12 mouse cellular contexts compared by ENCODE assay signal in the genomic region with DNA sequence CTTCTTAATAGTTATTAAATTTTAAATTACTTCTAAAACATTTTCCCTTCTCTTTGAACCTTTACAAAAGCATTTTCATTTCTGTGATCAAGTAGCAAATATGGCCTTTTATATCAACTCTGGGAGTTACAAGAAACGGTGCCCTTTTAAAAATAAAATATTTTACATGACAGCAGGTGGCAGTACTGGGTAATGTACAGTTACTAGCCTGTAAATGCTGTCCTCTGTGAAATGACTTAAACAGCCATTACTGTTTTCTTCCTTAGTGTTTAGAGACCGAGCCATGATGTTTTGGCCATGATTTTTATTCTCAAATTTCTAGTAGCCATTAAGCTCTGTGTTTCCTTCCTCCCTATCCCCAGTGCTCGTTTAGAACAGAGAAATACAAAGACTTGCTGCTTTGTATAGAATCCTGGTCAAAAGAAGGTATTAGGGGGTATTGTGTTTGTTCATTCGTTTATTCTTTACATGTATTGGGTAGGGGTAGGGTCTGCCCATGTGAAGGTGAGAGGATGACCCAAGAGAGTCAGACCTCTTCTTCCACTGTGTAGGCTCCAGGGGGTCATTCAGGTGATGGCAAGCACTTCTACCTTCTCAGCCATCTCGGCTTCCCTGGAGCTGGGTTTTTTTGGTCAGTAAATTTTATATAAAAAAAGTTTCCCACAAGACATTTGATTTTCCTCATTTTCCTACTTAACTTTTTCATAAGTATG. TPM values are rescaled to one million over a fixed set of nuclear protein-coding genes. Genes with fewer than 3 reads are reported as not detected.
DNase-seq lines count a peak whose midpoint lies in the region; ATAC-seq and TF ChIP-seq lines count a peak whose summit lies in the region.
"Had no signal": no experiment of that assay in that cellular context is flagged by ENCODE, and none has a peak within 500 bp of the region (broad histone marks: within the 10 kb centered on the region; RNA-seq: fewer than 3 reads in every experiment).

No protein-coding gene starts in this region.

- no peaks in the 10 kb centered on the region for H3K27me3 ChIP-seq in forebrain, embryonic 13.5 days
- no peaks in the 10 kb centered on the region for H3K27me3 ChIP-seq in forebrain, embryonic 16.5 days (replicated peaks; ENCODE audit: control insufficient read depth, insufficient read depth, low read length)
- H3K27me3 ChIP-seq in limb, embryonic 14.5 days (ENCODE audit: control insufficient read depth, insufficient read depth, low read length): no peaks in the 10 kb centered on the region
- H3K27me3 ChIP-seq in limb, embryonic 10.5 days (ENCODE audit: low read depth, poor library complexity, severe bottlenecking): no peaks in the 10 kb centered on the region
- H3K27me3 ChIP-seq: hindbrain, embryonic 15.5 days; limb, embryonic 12.5 days had no signal

- no peak overlapping the region for H3K4me3 ChIP-seq in forebrain, embryonic 13.5 days
- H3K4me3 ChIP-seq in forebrain, embryonic 16.5 days (replicated peaks; ENCODE audit: low read length): no peak overlapping the region
- H3K4me3 ChIP-seq in limb, embryonic 14.5 days (replicated peaks; ENCODE audit: low read length): no peak overlapping the region
- H3K4me3 ChIP-seq in limb, embryonic 10.5 days: no peak overlapping the region
- H3K4me3 ChIP-seq: hindbrain, embryonic 15.5 days; limb, embryonic 12.5 days had no signal

- H3K4me2 ChIP-seq in forebrain, embryonic 13.5 days: no peak overlapping the region
- H3K4me2 ChIP-seq in forebrain, embryonic 16.5 days (ENCODE audit: low read length): no peak overlapping the region
- no peak overlapping the region for H3K4me2 ChIP-seq in limb, embryonic 14.5 days (replicated peaks; ENCODE audit: low read depth, low read length, severe bottlenecking)
- H3K4me2 ChIP-seq: hindbrain, embryonic 15.5 days; limb, embryonic 12.5 days had no signal

- WGBS in forebrain, embryonic 13.5 days: 46% methylated on average over 5 of the region's 5 CpGs
- 33% methylated on average over 5 of the region's 5 CpGs for WGBS in forebrain, embryonic 16.5 days
- WGBS in limb, embryonic 14.5 days: 58% methylated on average over 5 of the region's 5 CpGs
- WGBS in limb, embryonic 10.5 days: 91% methylated on average over 5 of the region's 5 CpGs

- intact Hi-C loops in gastrocnemius, postnatal 36 days (cut with DNase I): no loop called here

- H3K9me3 ChIP-seq in forebrain, embryonic 13.5 days (replicated peaks): no peaks in the 10 kb centered on the region
- no peaks in the 10 kb centered on the region for H3K9me3 ChIP-seq in forebrain, embryonic 16.5 days (ENCODE audit: control insufficient read depth, low read length)
- no peaks in the 10 kb centered on the region for H3K9me3 ChIP-seq in limb, embryonic 14.5 days (ENCODE audit: control insufficient read depth, low read length)
- no peaks in the 10 kb centered on the region for H3K9me3 ChIP-seq in limb, embryonic 10.5 days (replicated peaks)
- H3K9me3 ChIP-seq: G1E; hindbrain, embryonic 15.5 days; limb, embryonic 12.5 days had no signal

- H3K9ac ChIP-seq in forebrain, embryonic 13.5 days: no peak overlapping the region
- H3K9ac ChIP-seq in forebrain, embryonic 16.5 days (replicated peaks; ENCODE audit: low read depth, low read length): no peak overlapping the region
- no peak overlapping the region for H3K9ac ChIP-seq in limb, embryonic 14.5 days (ENCODE audit: low read depth, low read length, severe bottlenecking)
- H3K9ac ChIP-seq: hindbrain, embryonic 15.5 days; limb, embryonic 12.5 days had no signal

- no peak for TF ChIP-seq POLR2A in limb, embryonic 14.5 days (IDR thresholded peaks at IDR 0.05; ENCODE audit: borderline replicate concordance, extremely low read depth, insufficient read depth, insufficient read length)

- no peaks in the 10 kb centered on the region for H3K4me1 ChIP-seq in forebrain, embryonic 13.5 days
- no peaks in the 10 kb centered on the region for H3K4me1 ChIP-seq in forebrain, embryonic 16.5 days (replicated peaks; ENCODE audit: control insufficient read depth, insufficient read depth, low read length)
- no peaks in the 10 kb centered on the region for H3K4me1 ChIP-seq in limb, embryonic 14.5 days (ENCODE audit: control insufficient read depth, insufficient read depth, low read length)
- H3K4me1 ChIP-seq in limb, embryonic 10.5 days: no peaks in the 10 kb centered on the region
- H3K4me1 ChIP-seq: hindbrain, embryonic 15.5 days; limb, embryonic 12.5 days had no signal

- no peak overlapping the region for H3K27ac ChIP-seq in forebrain, embryonic 13.5 days
- no peak overlapping the region for H3K27ac ChIP-seq in forebrain, embryonic 16.5 days (ENCODE audit: low read length)
- no peak overlapping the region for H3K27ac ChIP-seq in limb, embryonic 14.5 days (replicated peaks; ENCODE audit: low read depth, low read length)
- no peak overlapping the region for H3K27ac ChIP-seq in limb, embryonic 10.5 days
- H3K27ac ChIP-seq: hindbrain, embryonic 15.5 days; limb, embryonic 12.5 days had no signal

- H3K36me3 ChIP-seq in forebrain, embryonic 13.5 days (ENCODE audit: poor library complexity, severe bottlenecking): peaks cover 25% of the 10 kb centered on the region
- H3K36me3 ChIP-seq in forebrain, embryonic 16.5 days (ENCODE audit: control insufficient read depth, insufficient read depth): no peaks in the 10 kb centered on the region; the same call in 1 of the 2 replicates
- peaks cover 23% of the 10 kb centered on the region for H3K36me3 ChIP-seq in limb, embryonic 14.5 days (ENCODE audit: control insufficient read depth, insufficient read depth, low read length)
- peaks cover 80% of the 10 kb centered on the region for H3K36me3 ChIP-seq in limb, embryonic 10.5 days
- H3K36me3 ChIP-seq: hindbrain, embryonic 15.5 days had no signal

- peak; percentile 65 for ATAC-seq in forebrain, embryonic 13.5 days
- ATAC-seq in forebrain, embryonic 16.5 days: no peak
- ATAC-seq in limb, embryonic 14.5 days (ENCODE audit: low FRiP score, low read depth): no peak; the same call in 1 of the 2 replicates

- DNase-seq in limb, embryonic 14.5 days (ENCODE audit: low spot score): peak; percentile 80
- DNase-seq in limb, embryonic 10.5 days (ENCODE audit: low spot score): no peak
- DNase-seq in ES-CJ7 (ENCODE audit: low read depth, low spot score): peak; percentile 32
- peak; percentile 50 for DNase-seq in induced T-regulatory cell, adult 2 months (ENCODE audit: low read depth)
- DNase-seq in gastrocnemius, postnatal 36 days: no peak
- no peak for DNase-seq in urinary bladder, postnatal 25 days (ENCODE audit: low spot score)

RNA-seq across cellular contexts. Expression of a gene that starts 22.8 kb away (rescaled TPM):
- polyA plus RNA-seq in forebrain, embryonic 13.5 days (2015; fragmentation: Nextera tagmentation; extraction: Ambion mirVana): 37.1 TPM in 2 replicates
- 13.9 and 18.0 TPM in 2 replicates for polyA plus RNA-seq in forebrain, embryonic 16.5 days (2015; fragmentation: Nextera tagmentation; extraction: Ambion mirVana)
- polyA plus RNA-seq in limb, embryonic 14.5 days (2012; rRNA removed): 33.2 and 37.5 TPM in 2 replicates
- 26.2 and 26.7 TPM in 2 replicates for polyA plus RNA-seq in limb, embryonic 14.5 days (2014; fragmentation: Nextera tagmentation; extraction: Ambion mirVana)
- polyA plus RNA-seq in limb, embryonic 10.5 days (2016; fragmentation: Nextera tagmentation; extraction: Ambion mirVana): 40.7 and 45.2 TPM in 2 replicates
- under 1 TPM; 0.57 to 0.69 TPM for total RNA-seq in gastrocnemius, postnatal 36 days (2021)

RNA-seq across cellular contexts. Expression of a gene that starts 22.8 kb away (rescaled TPM):
- polyA plus RNA-seq in forebrain, embryonic 13.5 days (2015; fragmentation: Nextera tagmentation; extraction: Ambion mirVana): 46.5 and 51.7 TPM in 2 replicates
- 56.1 and 58.0 TPM in 2 replicates for polyA plus RNA-seq in forebrain, embryonic 16.5 days (2015; fragmentation: Nextera tagmentation; extraction: Ambion mirVana)
- 46.9 and 53.0 TPM in 2 replicates for polyA plus RNA-seq in limb, embryonic 14.5 days (2012; rRNA removed)
- polyA plus RNA-seq in limb, embryonic 14.5 days (2014; fragmentation: Nextera tagmentation; extraction: Ambion mirVana): 36.4 and 39.8 TPM in 2 replicates
- 26.2 and 37.4 TPM in 2 replicates for polyA plus RNA-seq in limb, embryonic 10.5 days (2016; fragmentation: Nextera tagmentation; extraction: Ambion mirVana)
- total RNA-seq in gastrocnemius, postnatal 36 days (2021): 1 to 10 TPM; 4.0 to 4.3 TPM

RNA-seq across cellular contexts. Expression of a gene that starts 40.5 kb away (rescaled TPM):
- polyA plus RNA-seq in forebrain, embryonic 13.5 days (2015; fragmentation: Nextera tagmentation; extraction: Ambion mirVana): 0.05 and 0.06 TPM in 2 replicates
- polyA plus RNA-seq in forebrain, embryonic 16.5 days (2015; fragmentation: Nextera tagmentation; extraction: Ambion mirVana): 0.05 and 0.09 TPM in 2 replicates
- polyA plus RNA-seq in limb, embryonic 14.5 days (2012; rRNA removed): 0.22 and 0.36 TPM in 2 replicates
- 0.48 and 0.52 TPM in 2 replicates for polyA plus RNA-seq in limb, embryonic 14.5 days (2014; fragmentation: Nextera tagmentation; extraction: Ambion mirVana)
- polyA plus RNA-seq in limb, embryonic 10.5 days (2016; fragmentation: Nextera tagmentation; extraction: Ambion mirVana): 0.13 and 0.20 TPM in 2 replicates
- total RNA-seq in gastrocnemius, postnatal 36 days (2021): not detected
- total RNA-seq: monocyte, adult 5-6 weeks had no signal
- polyA plus RNA-seq: G1E had no signal

Comparison
In these comparisons a context has a peak if more than half of its experiments do, and no peak if none do; other contexts are left out.
1. DNase-seq: peak in limb, embryonic 14.5 days (single experiment), ES-CJ7 (single experiment) and induced T-regulatory cell, adult 2 months (single experiment); none in limb, embryonic 10.5 days (single experiment), gastrocnemius, postnatal 36 days (0 of 2) and urinary bladder, postnatal 25 days (single experiment).